Mouse (Mus musculus): Measurements from ENCODE around the gene Krtap4-1. TPM values are rescaled to one million over a fixed set of nuclear protein-coding genes. Genes with fewer than 3 reads are reported as not detected.

Krtap4-1 gene
- total RNA-seq (2023) = not detected

DNA sequence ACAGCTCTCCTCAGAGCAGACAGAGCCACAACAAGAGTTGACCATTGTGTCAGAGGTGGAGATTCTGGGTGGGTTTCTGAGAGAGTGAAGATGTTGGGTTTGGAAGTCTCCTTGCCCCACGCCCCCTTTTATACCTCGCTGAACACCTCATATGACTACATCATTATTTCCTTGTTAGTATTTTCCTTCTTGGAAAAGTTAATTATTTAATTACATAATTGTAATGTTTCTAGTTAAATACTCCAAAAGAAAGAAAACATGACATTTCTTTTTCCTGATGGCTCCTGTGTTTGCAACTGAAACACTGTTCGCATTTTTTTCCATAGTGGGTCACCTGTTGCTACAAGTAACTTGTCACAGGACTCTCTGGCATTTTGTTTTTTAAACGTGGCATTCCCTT lies at the start of gene Krtap4-1:
Krtap4-1 (minus strand) TSS at position 101 of the 400 bp plus-strand sequence.

DNA sequence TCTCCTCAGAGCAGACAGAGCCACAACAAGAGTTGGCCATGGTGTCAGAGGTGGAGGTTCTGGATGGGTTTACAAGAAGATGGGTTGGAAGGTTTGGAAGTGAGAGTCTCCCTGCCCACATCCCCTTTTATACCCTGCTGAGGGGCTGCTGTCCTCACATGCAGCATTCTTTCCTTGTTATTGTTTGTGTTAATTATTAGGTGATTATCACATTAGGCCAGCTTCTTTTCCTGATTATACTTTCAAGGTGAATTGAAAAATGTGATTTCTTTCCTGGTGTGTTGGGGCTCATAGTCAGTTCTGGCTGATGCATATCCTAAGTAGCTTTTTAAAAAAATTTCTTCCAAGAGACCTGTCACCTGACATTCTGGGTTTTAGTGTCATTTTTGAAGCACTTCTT lies 37.8 kb upstream of the Krtap4-1 start, which contains the start of gene Krtap4-6:
Krtap4-6 (minus strand) TSS at position 101 of the 400 bp plus-strand sequence.

GRCm38 (mm10) chr11:99658467-99659010 lies 30.5 kb upstream of the Krtap4-1 start, which contains the start of gene Gm11563:
Gene Gm11563 (minus strand): TSS chr11:99658960.

GRCm38 (mm10) chr11:99650136-99650535 lies 22.1 kb upstream of the Krtap4-1 start, which contains the start of gene Gm11555:
Gene Gm11555 (minus strand): TSS chr11:99650236.

GRCm38 (mm10) chr11:99643635-99644139 lies 15.6 kb upstream of the Krtap4-1 start, which contains the start of gene Krtap4-7:
Gene Krtap4-7 (minus strand): TSS chr11:99644089.

DNA sequence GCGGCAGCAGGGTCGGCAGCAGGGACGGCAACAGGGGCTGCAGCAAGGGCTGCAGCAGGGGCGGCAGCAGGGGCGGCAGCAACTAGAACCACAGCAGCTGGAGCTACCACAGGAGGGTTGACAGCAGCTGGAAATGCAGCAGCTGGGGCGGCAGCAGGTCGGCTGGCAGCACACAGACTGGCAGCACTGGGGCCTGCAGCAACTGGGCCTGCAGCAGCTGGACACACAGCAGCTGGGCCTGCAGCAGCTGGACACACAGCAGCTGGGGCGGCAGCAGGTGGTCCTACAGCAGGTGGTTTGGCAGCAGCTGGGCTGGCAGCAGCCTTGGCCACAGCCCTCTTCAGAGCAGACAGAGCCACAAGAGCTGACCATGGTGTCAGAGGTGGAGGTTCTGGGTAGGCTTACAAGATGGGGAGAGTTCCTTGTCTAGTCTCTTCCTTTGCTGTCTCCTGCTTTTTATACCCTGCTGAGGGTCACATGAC lies 6.7 kb upstream of the Krtap4-1 start, which contains the start of gene Krtap4-2:
Krtap4-2 (minus strand) TSS at position 432 of the 482 bp plus-strand sequence.

GRCm38 (mm10) chr11:99620335-99620734 lies 7.7 kb downstream of the Krtap4-1 start, which contains the start of gene Gm11562:
Gene Gm11562 (minus strand): TSS chr11:99620435.

GRCm38 (mm10) chr11:99614796-99615363 lies 13.2 kb downstream of the Krtap4-1 start, which contains the start of gene Krtap2-4:
Gene Krtap2-4 (minus strand): TSS chr11:99614846.

DNA sequence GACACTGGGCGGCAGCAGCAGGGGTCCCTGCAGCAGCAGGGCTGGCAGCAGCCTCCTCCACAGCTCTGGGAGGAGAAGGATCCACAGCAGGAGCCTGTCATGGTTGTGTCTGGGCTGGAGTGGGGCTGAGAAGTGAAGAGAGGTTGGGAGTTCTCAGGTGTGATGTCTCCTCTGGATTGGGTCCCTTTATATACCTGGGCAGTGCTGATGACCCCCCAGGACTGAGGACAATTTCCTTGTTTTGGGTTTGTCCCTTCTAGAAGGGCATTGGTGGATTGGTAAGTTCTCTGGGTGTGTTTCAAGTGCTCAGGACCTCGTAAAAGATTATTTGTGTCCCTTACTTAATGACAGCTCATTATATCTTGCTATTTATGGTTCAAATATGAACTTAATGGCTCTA lies 17.9 kb downstream of the Krtap4-1 start, which contains the start of gene Gm11937:
Gm11937 (minus strand) TSS at position 101 of the 400 bp plus-strand sequence.

GRCm38 (mm10) chr11:99603208-99603607 lies 24.8 kb downstream of the Krtap4-1 start, which contains the start of gene Gm11938:
Gene Gm11938 (minus strand): TSS chr11:99603308.

DNA sequence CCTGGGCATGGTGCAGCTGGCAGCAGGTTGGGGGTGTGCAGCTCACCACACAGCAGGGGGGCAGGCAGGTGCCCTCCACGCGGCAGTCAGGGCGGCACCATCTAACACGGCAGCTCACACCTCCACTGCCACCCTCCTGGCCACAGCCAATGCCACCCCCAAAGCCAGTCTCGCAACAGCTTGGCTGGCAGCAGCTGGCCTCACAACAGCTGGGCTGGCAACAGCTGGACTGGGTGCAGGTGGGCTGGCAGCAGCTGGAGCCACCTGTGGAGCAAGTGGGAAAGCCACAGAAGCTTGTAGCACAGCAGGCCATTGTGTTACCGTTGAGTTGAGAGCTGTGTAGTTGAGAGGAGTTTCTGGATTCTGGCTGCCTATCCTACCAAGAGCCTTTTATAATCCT lies 30.3 kb downstream of the Krtap4-1 start, which contains the start of gene Krtap9-3:
Krtap9-3 (minus strand) TSS at position 364 of the 400 bp plus-strand sequence.

DNA sequence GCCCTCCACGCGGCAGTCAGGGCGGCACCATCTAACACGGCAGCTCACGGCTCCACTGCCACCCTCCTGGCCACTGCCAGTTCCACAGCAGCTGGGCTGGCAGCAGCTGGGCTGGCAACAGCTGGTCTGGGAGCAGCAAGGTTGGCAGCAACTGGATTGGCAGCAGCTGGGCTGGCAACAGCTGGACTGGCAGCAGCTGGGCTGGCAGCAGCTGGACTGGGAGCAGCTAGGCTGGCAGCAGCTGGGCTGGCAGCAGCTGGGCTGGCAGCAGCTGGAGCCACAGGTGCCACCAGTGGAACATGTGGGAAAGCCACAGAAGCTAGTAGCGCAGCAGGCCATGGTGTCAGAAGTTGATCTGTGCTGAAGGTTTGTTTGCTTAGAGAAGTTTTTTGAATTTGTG lies 37.1 kb downstream of the Krtap4-1 start, which contains the start of gene Krtap1-3:
Krtap1-3 (minus strand) TSS at position 359 of the 400 bp plus-strand sequence.

DNA sequence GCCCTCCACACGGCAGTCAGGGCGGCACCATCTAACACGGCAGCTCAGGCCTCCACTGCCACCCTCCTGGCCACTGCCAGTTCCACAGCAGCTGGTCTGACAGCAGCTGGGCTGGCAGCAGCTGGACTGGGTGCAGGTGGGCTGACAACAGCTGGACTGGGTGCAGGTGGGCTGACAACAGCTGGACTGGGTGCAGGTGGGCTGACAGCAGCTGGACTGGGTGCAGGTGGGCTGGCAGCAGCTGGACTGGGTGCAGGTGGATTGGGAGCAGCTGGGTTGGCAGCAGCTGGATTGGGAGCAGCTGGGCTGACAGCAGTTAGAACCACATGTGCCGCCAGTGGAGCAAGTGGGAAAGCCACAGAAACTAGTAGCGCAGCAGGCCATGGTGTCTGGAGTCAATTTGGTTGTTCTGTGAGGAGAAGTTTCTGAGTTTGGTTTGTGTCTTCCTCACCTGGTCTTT lies 44.8 kb downstream of the Krtap4-1 start, which contains the start of gene Krtap1-4:
Krtap1-4 (minus strand) TSS at position 410 of the 460 bp plus-strand sequence.

DNA sequence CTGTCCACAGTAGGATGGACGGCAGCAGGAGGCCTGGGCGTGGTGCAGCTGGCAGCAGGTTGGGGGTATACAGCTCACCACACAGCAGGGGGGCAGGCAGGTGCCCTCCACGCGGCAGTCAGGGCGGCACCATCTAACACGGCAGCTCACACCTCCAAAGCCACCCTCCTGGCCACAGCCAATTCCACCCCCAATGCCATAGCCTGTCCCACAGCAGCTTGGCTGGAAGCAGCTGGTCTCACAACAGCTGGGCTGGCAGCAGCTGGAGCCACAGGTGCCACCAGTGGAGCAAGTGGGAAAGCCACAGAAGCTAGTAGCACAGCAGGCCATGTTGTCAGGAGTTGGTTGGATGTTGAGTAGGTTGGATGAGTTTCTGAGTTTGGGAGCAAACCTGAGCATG lies 47.4 kb downstream of the Krtap4-1 start, which contains the start of gene Krtap1-5:
Krtap1-5 (minus strand) TSS at position 381 of the 400 bp plus-strand sequence.

Other genes with a start within 250 kb of the Krtap4-1 start
- gene Krt10, start 238.9 kb downstream of the Krtap4-1 start, total RNA-seq (2023) = 1.4 TPM
- not detected for gene Krt12, start 206.0 kb downstream of the Krtap4-1 start, total RNA-seq (2023)
- not detected for gene Krt20, start 190.1 kb downstream of the Krtap4-1 start, total RNA-seq (2023)
- gene Krt23, start 135.1 kb downstream of the Krtap4-1 start, total RNA-seq (2023) = not detected
- not detected for gene Krt39, start 106.9 kb downstream of the Krtap4-1 start, total RNA-seq (2023)
- gene Krt40, start 85.1 kb downstream of the Krtap4-1 start, total RNA-seq (2023) = not detected
- not detected for gene Krtap3-3, start 77.4 kb downstream of the Krtap4-1 start, total RNA-seq (2023)
- gene Krtap3-2, start 71.4 kb downstream of the Krtap4-1 start, total RNA-seq (2023) = not detected
- not detected for gene Gm11939, start 68.8 kb downstream of the Krtap4-1 start, total RNA-seq (2023)
- not detected for gene Krtap3-1, start 61.6 kb downstream of the Krtap4-1 start, total RNA-seq (2023)
- not detected for gene Krtap1-5, start 47.2 kb downstream of the Krtap4-1 start, total RNA-seq (2023)
- gene Krtap1-4, start 44.6 kb downstream of the Krtap4-1 start, total RNA-seq (2023) = not detected
- not detected for gene Krtap1-3, start 36.9 kb downstream of the Krtap4-1 start, total RNA-seq (2023)
- gene Krtap9-3, start 30.1 kb downstream of the Krtap4-1 start, total RNA-seq (2023) = not detected
- gene Gm11938, start 24.9 kb downstream of the Krtap4-1 start, total RNA-seq (2023) = not detected
- gene Gm11937, start 18.0 kb downstream of the Krtap4-1 start, total RNA-seq (2023) = not detected
- gene Krtap2-4, start 13.4 kb downstream of the Krtap4-1 start, total RNA-seq (2023) = not detected
- not detected for gene Gm11562, start 7.8 kb downstream of the Krtap4-1 start, total RNA-seq (2023)
- not detected for gene Krtap4-2, start 6.8 kb upstream of the Krtap4-1 start, total RNA-seq (2023)
- not detected for gene Krtap4-7, start 15.9 kb upstream of the Krtap4-1 start, total RNA-seq (2023)
- gene Gm11555, start 22.0 kb upstream of the Krtap4-1 start, total RNA-seq (2023) = not detected
- gene Gm11563, start 30.7 kb upstream of the Krtap4-1 start, total RNA-seq (2023) = not detected
- gene Krtap4-6, start 37.7 kb upstream of the Krtap4-1 start, total RNA-seq (2023) = not detected
- not detected for gene Gm14190, start 62.5 kb upstream of the Krtap4-1 start, total RNA-seq (2023)
- gene Gm14180, start 106.1 kb upstream of the Krtap4-1 start, total RNA-seq (2023) = not detected
- not detected for gene Gm11595, start 144.7 kb upstream of the Krtap4-1 start, total RNA-seq (2023)
- gene Krtap4-8, start 152.5 kb upstream of the Krtap4-1 start, total RNA-seq (2023) = not detected
- gene Krtap4-9, start 157.0 kb upstream of the Krtap4-1 start, total RNA-seq (2023) = not detected
- not detected for gene Gm11596, start 165.2 kb upstream of the Krtap4-1 start, total RNA-seq (2023)
- gene Gm11569, start 170.7 kb upstream of the Krtap4-1 start, total RNA-seq (2023) = not detected
- gene Gm11554, start 176.2 kb upstream of the Krtap4-1 start, total RNA-seq (2023) = not detected
- not detected for gene Krtap4-13, start 181.7 kb upstream of the Krtap4-1 start, total RNA-seq (2023)
- gene Gm11564, start 187.4 kb upstream of the Krtap4-1 start, total RNA-seq (2023) = not detected
- not detected for gene 2300003K06Rik, start 209.8 kb upstream of the Krtap4-1 start, total RNA-seq (2023)
- gene Krtap4-16, start 223.4 kb upstream of the Krtap4-1 start, total RNA-seq (2023) = not detected
- gene Gm11568, start 229.7 kb upstream of the Krtap4-1 start, total RNA-seq (2023) = not detected
- gene Gm11559, start 236.2 kb upstream of the Krtap4-1 start, total RNA-seq (2023) = not detected
- gene Krtap9-1, start 245.2 kb upstream of the Krtap4-1 start, total RNA-seq (2023) = not detected

Measured in CD8-positive naive resting alpha-beta T cell, adult 57 days (primary cell).